Mouse (Mus musculus) left cerebral cortex, postnatal 10 days (tissue): ENCODE measurements at regions not wholly inside any gene's neighbourhood (a gene's known extent, or its start where the extent isn't known, plus 50 kb on each side); places are given as distances from the start of the nearest gene placed in this dataset.

Source experiments
- DNase-seq, 2 experiments: peaks; one replicate each; pipeline ENCODE4 v3.0.0; 2021 to 2022; ENCODE audit warnings: low spot score in 2 of 2, mixed read lengths in 1 of 2; ENCODE audit errors: extremely low spot score in 1 of 2
- intact Hi-C: fragments of 180-260 bp; cut with DNase I; formaldehyde crosslinking; loops from one replicate; pipeline ENCODE4 v1.15.1; 2025

GRCm38 (mm10) chr3:45523281-45523680 is 145.1 kb downstream of the Pcdh10 start:
- no peak for DNase-seq
- intact Hi-C loops, result no loop called here

GRCm38 (mm10) chr3:45547091-45547490 is 168.9 kb downstream of the Pcdh10 start:
- no peak for DNase-seq
- intact Hi-C loops, result no loop called here

GRCm38 (mm10) chr3:45555736-45556135 is 177.5 kb downstream of the Pcdh10 start:
- intact Hi-C loops, result no loop called here
- DNase-seq, result peak; percentile 55 to 63

- intact Hi-C loops, result no loop called here
- DNase-seq, result no peak
Measured at GRCm38 (mm10) chr3:45572995-45573394, 194.8 kb downstream of the Pcdh10 start.

- intact Hi-C loops, result no loop called here
- no peak for DNase-seq
Measured at GRCm38 (mm10) chr3:45577035-45577434, 198.8 kb downstream of the Pcdh10 start.

- intact Hi-C loops, result no loop called here
- no peak for DNase-seq
Measured at GRCm38 (mm10) chr3:45593561-45593960, 215.4 kb downstream of the Pcdh10 start.

GRCm38 (mm10) chr3:45602278-45602677 is 224.1 kb downstream of the Pcdh10 start:
- intact Hi-C loops, result no loop called here
- DNase-seq, result no peak

- DNase-seq, result no peak
- intact Hi-C loops, result no loop called here
Measured at GRCm38 (mm10) chr3:45603151-45603550, 225.0 kb downstream of the Pcdh10 start.

GRCm38 (mm10) chr3:45620729-45621128 is 242.5 kb downstream of the Pcdh10 start:
- DNase-seq, result no peak
- intact Hi-C loops, result no loop called here

- DNase-seq, result no peak
- intact Hi-C loops, result no loop called here
Measured at GRCm38 (mm10) chr3:45645856-45646450, 267.8 kb downstream of the Pcdh10 start.

GRCm38 (mm10) chr3:45649361-45649760 is 271.2 kb downstream of the Pcdh10 start:
- DNase-seq, result no peak
- intact Hi-C loops, result no loop called here

GRCm38 (mm10) chr3:45657023-45657422 is 278.8 kb downstream of the Pcdh10 start:
- no peak for DNase-seq
- intact Hi-C loops, result no loop called here

GRCm38 (mm10) chr3:45658093-45658776 is 280.0 kb downstream of the Pcdh10 start:
- no peak for DNase-seq
- intact Hi-C loops, result no loop called here

- no peak for DNase-seq
- intact Hi-C loops, result no loop called here
Measured at GRCm38 (mm10) chr3:45659052-45659451, 280.9 kb downstream of the Pcdh10 start.

GRCm38 (mm10) chr3:45670434-45670833 is 292.2 kb downstream of the Pcdh10 start:
- intact Hi-C loops, result no loop called here
- no peak for DNase-seq

GRCm38 (mm10) chr3:45677672-45678071 is 299.5 kb downstream of the Pcdh10 start:
- intact Hi-C loops, result no loop called here
- DNase-seq, result no peak

- DNase-seq, result no peak
- intact Hi-C loops, result no loop called here
Measured at GRCm38 (mm10) chr3:45681410-45681809, 303.2 kb downstream of the Pcdh10 start.

- DNase-seq, result no peak
- intact Hi-C loops, result no loop called here
Measured at GRCm38 (mm10) chr3:45707891-45708290, 329.7 kb downstream of the Pcdh10 start.
